Mouse (Mus musculus) MEL (cell line): Measurements from ENCODE around the gene Gpr158.

ENCODE experiments used
- CTCF ChIP-seq, 3 experiments: IDR thresholded peaks in 2 of 3; conservative IDR thresholded peaks in 1 of 3; 2 replicates each; pipeline ENCODE4 v1.5.1; 2011 to 2012; ENCODE audit warnings: low read length in 3 of 3, low read depth in 2 of 3, mild to moderate bottlenecking in 2 of 3, improper control_type of control experiment in 1 of 3, inconsistent platforms in 1 of 3, mixed read lengths in 1 of 3, moderate library complexity in 1 of 3; ENCODE audit not compliant: control insufficient read depth in 1 of 3, insufficient read depth in 1 of 3, poor library complexity in 1 of 3, severe bottlenecking in 1 of 3
- EP300 ChIP-seq, 2 experiments: IDR thresholded peaks; 2 replicates each; pipeline ENCODE4 v1.6.1; 2011; ENCODE audit warnings: improper control_type of control experiment in 2 of 2, low read length in 2 of 2, low read depth in 1 of 2, mild to moderate bottlenecking in 1 of 2
- GATA1 ChIP-seq: IDR thresholded peaks from 2 replicates; pipeline ENCODE4 v1.6.1; 2011; ENCODE audit warnings: low read depth, low read length, improper control_type of control experiment
- MAX ChIP-seq: IDR thresholded peaks from 2 replicates; pipeline ENCODE4 v1.6.1; 2011; ENCODE audit warnings: low read length, improper control_type of control experiment
- NELFE ChIP-seq: IDR thresholded peaks from 2 replicates; pipeline ENCODE4 v1.6.1; 2011; ENCODE audit warnings: low read depth, low read length, improper control_type of control experiment
- NRF1 ChIP-seq: IDR thresholded peaks from 2 replicates; pipeline ENCODE4 v1.6.1; 2014; ENCODE audit warnings: low read depth, mild to moderate bottlenecking, inconsistent platforms, low read length, improper control_type of control experiment, moderate library complexity; ENCODE audit not compliant: poor library complexity, insufficient read depth, severe bottlenecking
- POLR2A ChIP-seq, 2 experiments: IDR thresholded peaks; 2 replicates each; pipeline ENCODE4 v1.6.1; 2011 to 2012; ENCODE audit warnings: low read length in 2 of 2, mild to moderate bottlenecking in 2 of 2, control low read depth in 1 of 2, improper control_type of control experiment in 1 of 2, low read depth in 1 of 2, moderate library complexity in 1 of 2; ENCODE audit not compliant: control insufficient read depth in 1 of 2, insufficient read depth in 1 of 2, poor library complexity in 1 of 2
- ZNF384 ChIP-seq: IDR thresholded peaks from 2 replicates; pipeline ENCODE4 v1.6.1; 2012; ENCODE audit warnings: low read depth, mild to moderate bottlenecking, inconsistent platforms, low read length, improper control_type of control experiment

- TF ChIP-seq ZNF384 (no peak), MAX (no peak), EP300 (IDR thresholded peaks at IDR 0.05; ENCODE audit: low read depth in 1 of 2, low read length in 2 of 2) (no peak), CTCF (IDR thresholded peaks at IDR 0.05 in 2 of 3, conservative IDR thresholded peaks at IDR 0.05 in 1 of 3; ENCODE audit: control insufficient read depth in 1 of 3, insufficient read depth in 1 of 3, low read depth in 2 of 3, low read length in 3 of 3, poor library complexity in 1 of 3, severe bottlenecking in 1 of 3) (no peak), NELFE (no peak), NRF1 (no peak), POLR2A (IDR thresholded peaks at IDR 0.05; ENCODE audit: control insufficient read depth in 1 of 2, insufficient read depth in 1 of 2, low read depth in 1 of 2, low read length in 2 of 2, poor library complexity in 1 of 2) (no peak), GATA1 (no peak)
These were observed 130.6 kb downstream of the Gpr158 start for GRCm38 (mm10) chr2:21497965-21498364.
